Mouse (Mus musculus) stomach, embryonic 15.5 days (tissue): ENCODE measurements at regions not wholly inside any gene's neighbourhood (a gene's known extent, or its start where the extent isn't known, plus 50 kb on each side); places are given as distances from the start of the nearest gene placed in this dataset.

Experiments
- ATAC-seq: fragments of 200-750 bp; cut with Nextera tagmentation; 2 replicates; pipeline ENCODE4 v1.8.0; 2017; ENCODE audit warnings: low read depth, moderate number of reproducible peaks, moderate TSS enrichment; ENCODE audit not compliant: insufficient read depth, low FRiP score
- H3K27ac ChIP-seq: fragments of 300-500 bp; sonication (generic); 2 replicates; pipeline ENCODE4 v1.5.1; 2015; ENCODE audit warnings: mild to moderate bottlenecking, inconsistent platforms
- H3K27me3 ChIP-seq: fragments of 300-500 bp; sonication (generic); replicated peaks from 2 replicates; pipeline ENCODE4 v1.6.1; 2015; ENCODE audit warnings: inconsistent platforms
- H3K36me3 ChIP-seq: fragments of 300-500 bp; sonication (generic); 2 replicates; pipeline ENCODE4 v1.6.1; 2015; ENCODE audit warnings: inconsistent platforms
- H3K4me1 ChIP-seq: fragments of 300-500 bp; sonication (generic); 2 replicates; pipeline ENCODE4 v1.6.1; 2015; ENCODE audit warnings: inconsistent platforms
- H3K4me2 ChIP-seq: fragments of 300-500 bp; sonication (generic); 2 replicates; pipeline ENCODE4 v1.6.1; 2015; ENCODE audit warnings: mild to moderate bottlenecking, inconsistent platforms
- H3K4me3 ChIP-seq: fragments of 300-500 bp; sonication (generic); replicated peaks from 2 replicates; pipeline ENCODE4 v1.5.1; 2015; ENCODE audit warnings: inconsistent platforms
- H3K9ac ChIP-seq: fragments of 300-500 bp; sonication (generic); 2 replicates; pipeline ENCODE4 v1.6.1; 2015; ENCODE audit warnings: inconsistent platforms
- H3K9me3 ChIP-seq: fragments of 300-500 bp; sonication (generic); 2 replicates; pipeline ENCODE4 v1.6.1; 2016; ENCODE audit warnings: inconsistent platforms
- WGBS: fragments of 180-500 bp; shearing (Covaris S2); methylation state at CpG from one replicate; pipeline ENCODE4 v1.1.7; 2015; 5-methylcytosine and 5-hydroxymethylcytosine counted together

DNA sequence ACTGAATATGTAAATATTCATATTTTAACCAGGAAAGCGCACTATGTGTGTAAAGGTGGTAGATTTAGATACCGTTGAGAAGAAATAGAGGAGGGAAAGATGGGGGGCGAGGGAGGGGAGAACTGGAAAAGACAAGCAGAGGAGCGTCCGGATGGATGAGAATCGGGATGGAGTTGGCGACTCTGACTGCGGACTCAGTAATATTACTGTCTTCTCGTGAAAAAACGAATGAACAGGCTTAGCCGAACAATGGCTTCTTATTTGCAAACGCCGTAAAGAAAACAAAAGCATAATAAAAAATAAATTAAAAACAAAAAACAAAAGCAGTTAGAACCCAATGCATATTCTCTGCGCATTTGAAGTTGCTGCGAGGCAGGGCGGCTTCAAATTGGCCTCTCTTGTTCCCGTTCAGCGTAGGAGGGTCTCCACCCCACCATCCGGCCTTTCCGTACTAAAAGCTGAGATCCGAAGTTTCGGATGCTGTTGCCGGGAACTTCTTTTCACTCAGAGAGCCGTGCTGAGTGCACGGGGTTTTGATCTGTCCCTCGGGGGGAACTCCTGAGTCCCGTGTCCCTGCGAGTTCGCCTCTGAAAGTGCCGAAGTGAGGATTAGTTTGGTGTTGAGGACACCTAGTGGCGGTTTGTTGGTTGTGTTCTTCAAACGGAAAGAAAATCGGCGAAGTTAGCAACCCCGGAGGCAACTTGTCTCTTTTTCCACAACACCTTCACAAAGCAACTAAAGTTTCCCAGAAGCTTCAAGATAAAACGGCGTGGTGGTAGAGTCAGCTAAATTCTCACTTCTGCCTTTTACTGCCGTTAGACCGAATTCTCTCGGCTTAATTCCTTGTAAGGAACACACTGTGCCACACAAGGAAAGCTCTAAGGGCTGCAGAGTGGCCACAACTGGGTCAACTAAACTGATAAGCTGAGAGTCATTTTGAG is 154.7 kb upstream of the Dmrta1 start:
- H3K27me3 ChIP-seq, result peaks cover 21% of the 10 kb centered on the region
- H3K9ac ChIP-seq, result 0 out of 2 replicates have a peak overlapping the region, but pooled peaks have one; percentile 32
- H3K4me2 ChIP-seq, result peak overlapping the region; percentile 82
- H3K36me3 ChIP-seq, result no peaks in the 10 kb centered on the region
- no peaks in the 10 kb centered on the region; the same call in 1 of the 2 replicates for H3K4me1 ChIP-seq
- H3K9me3 ChIP-seq, result no peaks in the 10 kb centered on the region
- no peak overlapping the region for H3K27ac ChIP-seq
- H3K4me3 ChIP-seq, result peak overlapping the region; percentile 50
- 1% methylated on average over 40 of the region's 40 CpGs for WGBS
- no peak for ATAC-seq

- ATAC-seq, result peak; percentile 68; the same call in 1 of the 2 replicates
- no peaks in the 10 kb centered on the region for H3K36me3 ChIP-seq
- peaks cover 21% of the 10 kb centered on the region for H3K27me3 ChIP-seq
- peak overlapping the region; percentile 82 for H3K4me2 ChIP-seq
- peak overlapping the region; percentile 50 for H3K4me3 ChIP-seq
- H3K9ac ChIP-seq, result no peak overlapping the region
- no peaks in the 10 kb centered on the region for H3K9me3 ChIP-seq
- no peak overlapping the region for H3K27ac ChIP-seq
- no peaks in the 10 kb centered on the region; the same call in 1 of the 2 replicates for H3K4me1 ChIP-seq
- 10% methylated on average over 10 of the region's 10 CpGs for WGBS
Measured at GRCm38 (mm10) chr4:89523423-89524259, 155.6 kb upstream of the Dmrta1 start.

GRCm38 (mm10) chr4:89518027-89518426 is 161.2 kb upstream of the Dmrta1 start:
- H3K27ac ChIP-seq, result no peak overlapping the region
- H3K4me1 ChIP-seq, result no peaks in the 10 kb centered on the region
- no peak overlapping the region for H3K4me3 ChIP-seq
- peaks cover 5% of the 10 kb centered on the region; the same call in 1 of the 2 replicates for H3K27me3 ChIP-seq
- no peaks in the 10 kb centered on the region for H3K36me3 ChIP-seq
- no peak overlapping the region for H3K9ac ChIP-seq
- no peak for ATAC-seq
- 53% methylated on average over 3 of the region's 3 CpGs for WGBS
- no peak overlapping the region for H3K4me2 ChIP-seq
- H3K9me3 ChIP-seq, result no peaks in the 10 kb centered on the region

DNA sequence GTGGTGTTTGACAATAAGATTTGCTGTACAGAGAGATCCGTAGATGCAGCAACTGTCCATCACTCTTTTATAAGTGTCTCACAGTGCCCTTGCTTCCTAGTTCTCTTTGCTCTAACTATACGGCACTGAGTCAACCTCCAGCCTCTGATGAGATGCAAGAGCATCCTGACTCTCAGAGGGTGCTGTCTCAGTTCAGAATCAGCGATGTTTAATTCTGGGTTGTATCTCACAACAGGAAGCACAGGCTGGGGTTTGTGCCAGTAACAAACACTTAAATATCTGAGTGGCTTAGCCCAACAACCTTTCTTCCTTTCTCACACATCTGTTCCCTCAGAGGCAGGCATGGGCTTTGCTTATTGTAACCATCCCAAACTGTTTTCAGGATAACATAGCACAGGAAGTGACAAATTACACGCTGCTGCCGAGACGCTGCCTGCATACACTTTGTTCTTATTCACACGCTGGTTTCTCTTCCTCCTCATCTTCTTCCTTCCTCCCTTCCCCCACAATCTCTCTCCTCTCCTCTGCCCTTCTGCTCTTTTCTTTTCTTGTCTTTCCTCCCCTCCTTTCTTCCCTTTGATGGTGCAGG is 163.3 kb upstream of the Dmrta1 start:
- no peaks in the 10 kb centered on the region for H3K36me3 ChIP-seq
- H3K4me3 ChIP-seq, result no peak overlapping the region
- no peak overlapping the region for H3K9ac ChIP-seq
- no peak overlapping the region for H3K4me2 ChIP-seq
- H3K27ac ChIP-seq, result no peak overlapping the region
- peaks cover 3% of the 10 kb centered on the region; the same call in 1 of the 2 replicates for H3K27me3 ChIP-seq
- H3K4me1 ChIP-seq, result no peaks in the 10 kb centered on the region
- no peak for ATAC-seq
- WGBS, result 28% methylated on average over 7 of the region's 7 CpGs
- H3K9me3 ChIP-seq, result no peaks in the 10 kb centered on the region

DNA sequence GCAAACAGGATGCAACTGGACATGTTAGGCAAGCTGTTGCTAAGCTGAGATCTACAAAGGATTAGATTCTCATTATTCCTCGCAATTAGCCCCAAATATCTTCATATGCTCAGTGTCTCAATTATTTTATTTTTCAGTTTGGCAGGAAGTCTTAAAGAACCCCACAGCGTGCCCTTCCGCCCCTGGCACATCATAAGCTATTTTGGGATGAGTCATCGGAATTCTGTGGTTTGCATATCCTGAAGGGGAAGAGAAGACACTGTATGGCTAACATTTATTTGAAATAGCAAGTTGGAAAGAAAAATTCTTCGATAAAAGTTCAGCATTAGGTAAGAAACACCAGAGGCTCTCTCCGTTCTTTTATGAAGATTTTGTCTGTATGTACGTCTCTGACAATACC is 164.3 kb upstream of the Dmrta1 start:
- Histone ChIP-seq H3K4me2 (no peak overlapping the region), H3K4me1 (no peaks in the 10 kb centered on the region), H3K9ac (no peak overlapping the region), H3K4me3 (no peak overlapping the region), H3K36me3 (no peaks in the 10 kb centered on the region), H3K27ac (no peak overlapping the region), H3K9me3 (no peaks in the 10 kb centered on the region), H3K27me3 (peaks cover 3% of the 10 kb centered on the region; the same call in 1 of the 2 replicates)
- ATAC-seq, result no peak
- WGBS, result 82% methylated on average over 7 of the region's 7 CpGs

DNA sequence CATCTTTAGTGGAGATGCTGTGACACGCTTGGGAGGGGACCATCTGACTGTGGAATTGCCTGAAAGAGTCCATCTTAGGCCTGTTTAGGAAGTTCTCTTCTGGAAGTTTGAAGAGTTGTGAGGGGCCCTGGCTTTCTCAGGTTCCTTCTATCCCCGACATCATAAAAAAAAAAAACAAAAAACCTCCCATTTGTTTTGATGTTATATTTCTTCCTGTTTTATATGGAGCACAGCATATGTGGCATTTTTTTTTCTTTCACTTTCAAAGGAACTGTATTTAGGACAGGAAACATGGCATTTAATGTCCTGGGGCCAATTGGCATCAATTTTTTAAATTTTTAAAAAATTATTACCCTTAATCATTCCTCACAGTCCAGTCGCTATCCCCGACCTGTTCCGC is 168.6 kb upstream of the Dmrta1 start:
- no peaks in the 10 kb centered on the region for H3K9me3 ChIP-seq
- no peaks in the 10 kb centered on the region for H3K4me1 ChIP-seq
- no peaks in the 10 kb centered on the region for H3K36me3 ChIP-seq
- H3K27me3 ChIP-seq, result no peaks in the 10 kb centered on the region
- 78% methylated on average over 5 of the region's 5 CpGs for WGBS
- H3K27ac ChIP-seq, result no peak overlapping the region
- no peak overlapping the region for H3K4me2 ChIP-seq
- H3K9ac ChIP-seq, result no peak overlapping the region
- H3K4me3 ChIP-seq, result no peak overlapping the region
- no peak for ATAC-seq

- Histone ChIP-seq H3K36me3 (no peaks in the 10 kb centered on the region), H3K4me1 (no peaks in the 10 kb centered on the region), H3K27me3 (no peaks in the 10 kb centered on the region), H3K27ac (no peak overlapping the region), H3K9ac (no peak overlapping the region), H3K4me3 (no peak overlapping the region), H3K9me3 (no peaks in the 10 kb centered on the region), H3K4me2 (no peak overlapping the region)
- peak; percentile 70; the same call in 1 of the 2 replicates for ATAC-seq
- 80% methylated on average over 13 of the region's 13 CpGs for WGBS
Measured at GRCm38 (mm10) chr4:89509655-89510391, 169.4 kb upstream of the Dmrta1 start.

DNA sequence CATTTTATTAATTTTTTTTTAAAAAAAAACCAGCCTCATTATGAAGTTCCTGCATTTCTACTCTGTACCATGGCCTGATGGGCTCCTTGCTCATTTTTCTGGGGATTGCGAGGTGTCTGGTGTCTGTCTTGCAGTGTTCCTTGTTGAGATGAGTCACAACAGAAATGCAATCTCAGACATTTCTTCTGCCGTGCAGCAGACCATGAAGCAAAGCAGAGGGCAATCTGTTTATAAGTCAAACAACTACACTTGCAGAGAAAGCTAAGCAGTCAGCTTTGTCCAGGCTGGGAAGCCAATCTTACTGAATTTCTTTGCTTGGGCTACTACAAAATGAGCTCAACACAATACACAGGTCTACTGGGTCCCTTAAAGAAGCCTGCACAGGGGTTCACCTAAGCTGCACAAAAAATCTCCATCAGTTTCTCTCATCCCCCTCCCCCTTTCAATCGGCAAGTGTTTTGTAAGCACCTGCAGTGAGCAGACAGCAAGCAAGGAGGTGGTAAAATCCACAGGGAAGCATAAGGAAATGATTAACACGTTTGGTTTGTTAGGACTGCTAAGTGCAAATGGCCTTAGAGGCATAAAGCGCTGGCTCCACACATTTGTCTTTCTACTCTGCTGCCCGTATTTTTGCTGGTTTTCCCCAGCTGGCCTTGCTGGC is 171.0 kb upstream of the Dmrta1 start:
- WGBS, result 22% methylated on average over 6 of the region's 6 CpGs
- no peak overlapping the region for H3K9ac ChIP-seq
- H3K27ac ChIP-seq, result no peak overlapping the region
- no peaks in the 10 kb centered on the region for H3K27me3 ChIP-seq
- no peak overlapping the region for H3K4me3 ChIP-seq
- no peak overlapping the region for H3K4me2 ChIP-seq
- no peaks in the 10 kb centered on the region for H3K9me3 ChIP-seq
- no peak for ATAC-seq
- no peaks in the 10 kb centered on the region for H3K4me1 ChIP-seq
- no peaks in the 10 kb centered on the region for H3K36me3 ChIP-seq

DNA sequence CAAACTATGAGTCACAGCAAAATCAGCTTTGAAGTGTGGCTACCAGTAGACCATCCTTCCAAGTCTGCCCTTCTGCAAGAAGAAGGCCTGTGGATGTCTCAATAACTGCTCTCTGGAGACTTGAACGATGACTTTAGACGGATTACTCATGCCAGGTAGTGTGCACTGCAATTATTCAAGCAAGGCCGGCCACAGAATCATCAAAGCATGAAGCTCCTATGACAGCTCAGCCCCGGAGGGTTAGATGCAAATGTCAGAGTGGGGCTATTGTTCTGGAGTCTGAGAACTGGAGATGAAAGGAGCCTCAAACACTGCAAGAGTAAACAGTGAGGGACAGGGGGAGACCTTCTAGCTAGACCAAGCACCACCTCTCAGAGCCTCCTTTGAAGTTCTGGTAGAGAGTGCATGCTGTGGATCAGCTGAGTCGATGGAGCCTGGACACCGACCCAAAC is 173.8 kb upstream of the Dmrta1 start:
- Histone ChIP-seq H3K9me3 (no peaks in the 10 kb centered on the region), H3K4me2 (no peak overlapping the region), H3K36me3 (no peaks in the 10 kb centered on the region), H3K4me1 (no peaks in the 10 kb centered on the region), H3K9ac (no peak overlapping the region), H3K4me3 (no peak overlapping the region), H3K27ac (no peak overlapping the region), H3K27me3 (no peaks in the 10 kb centered on the region)
- 14% methylated on average over 6 of the region's 6 CpGs for WGBS
- no peak for ATAC-seq

DNA sequence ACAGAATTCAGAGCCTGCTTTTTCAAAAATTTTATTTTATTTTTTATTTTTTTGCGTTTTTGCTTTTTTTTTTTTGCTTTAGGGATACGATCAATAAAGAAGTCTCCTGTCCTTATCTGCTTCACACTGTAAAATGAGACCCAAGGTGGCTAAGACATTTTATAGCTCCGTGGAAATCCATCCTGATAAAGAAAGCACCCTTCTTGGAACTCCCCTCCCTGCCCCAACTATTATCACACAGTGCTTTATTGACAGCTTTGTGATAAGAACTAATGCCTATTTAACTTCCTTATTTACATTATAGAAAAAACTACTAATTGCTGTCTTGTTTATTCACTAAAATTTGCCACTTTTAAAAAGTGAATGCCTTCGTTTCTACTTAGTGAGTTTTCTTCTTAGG is 179.0 kb upstream of the Dmrta1 start:
- no peak overlapping the region for H3K27ac ChIP-seq
- H3K9me3 ChIP-seq, result no peaks in the 10 kb centered on the region
- no peak overlapping the region for H3K4me3 ChIP-seq
- no peak overlapping the region for H3K4me2 ChIP-seq
- H3K27me3 ChIP-seq, result no peaks in the 10 kb centered on the region
- no peaks in the 10 kb centered on the region for H3K4me1 ChIP-seq
- no peaks in the 10 kb centered on the region for H3K36me3 ChIP-seq
- WGBS, result 38% methylated on average over 4 of the region's 4 CpGs
- no peak for ATAC-seq
- no peak overlapping the region for H3K9ac ChIP-seq

GRCm38 (mm10) chr4:89490947-89491346 is 180.1 kb upstream of the Cdkn2b start:
- Histone ChIP-seq H3K36me3 (no peaks in the 10 kb centered on the region), H3K4me3 (no peak overlapping the region), H3K27me3 (no peaks in the 10 kb centered on the region), H3K27ac (no peak overlapping the region), H3K4me2 (no peak overlapping the region), H3K4me1 (no peaks in the 10 kb centered on the region), H3K9me3 (no peaks in the 10 kb centered on the region), H3K9ac (no peak overlapping the region)
- 86% methylated on average over 8 of the region's 8 CpGs for WGBS
- ATAC-seq, result no peak
